Mouse (Mus musculus): ENCODE measurements around the gene Mdk. TPM values are rescaled to one million over a fixed set of nuclear protein-coding genes. Genes with fewer than 3 reads are reported as not detected.

Gene Mdk
- polyA plus RNA-seq (2016; fragmentation: Nextera tagmentation; extraction: Ambion mirVana), result 1,001 and 1,694 TPM in 2 replicates

- WGBS, result 2% methylated on average over 16 of the region's 16 CpGs
Observed at GRCm38 (mm10) chr2:91932160-91932711, at the start of gene Mdk. Gene Mdk, minus strand, starts transcription at chr2:91932297.

GRCm38 (mm10) chr2:91980830-91981229 is 48.7 kb upstream of the Mdk start:
- Histone ChIP-seq H3K4me1 (peaks cover 65% of the 10 kb centered on the region), H3K27me3 (ENCODE audit: insufficient read depth, poor library complexity, severe bottlenecking) (peaks cover 20% of the 10 kb centered on the region), H3K9me3 (no peaks in the 10 kb centered on the region), H3K4me3 (no peak overlapping the region), H3K36me3 (no peaks in the 10 kb centered on the region), H3K27ac (no peak overlapping the region)
- WGBS, result 36% methylated on average over 5 of the region's 5 CpGs
- DNase-seq (ENCODE audit: low spot score), result no peak

More at GRCm38 (mm10) chr2:91932160-91932711, at the start of gene Mdk:
- peak; percentile 94 for DNase-seq (ENCODE audit: low spot score)
- Histone ChIP-seq H3K27me3 (ENCODE audit: insufficient read depth, poor library complexity, severe bottlenecking) (0 out of 2 replicates have a peak, but pooled peaks cover under 1% of the 10 kb centered on the region), H3K27ac (peak within 1 kb of the TSS; percentile 92), H3K4me1 (peaks cover 89% of the 10 kb centered on the region), H3K36me3 (peaks cover 47% of the 10 kb centered on the region), H3K9me3 (no peaks in the 10 kb centered on the region), H3K4me3 (peak within 1 kb of the TSS; percentile 78)

- H3K9me3 ChIP-seq, result no peaks in the 10 kb centered on the region
- H3K4me3 ChIP-seq, result no peak overlapping the region
- peaks cover 26% of the 10 kb centered on the region for H3K27me3 ChIP-seq (ENCODE audit: insufficient read depth, poor library complexity, severe bottlenecking)
- H3K36me3 ChIP-seq, result no peaks in the 10 kb centered on the region
- WGBS, result 19% methylated on average over 4 of the region's 4 CpGs
- DNase-seq (ENCODE audit: low spot score), result no peak
- H3K27ac ChIP-seq, result no peak overlapping the region
- H3K4me1 ChIP-seq, result peaks cover 66% of the 10 kb centered on the region
Observed at GRCm38 (mm10) chr2:91980245-91980644, 48.1 kb upstream of the Mdk start.

GRCm38 (mm10) chr2:91978547-91978946 is 46.5 kb upstream of the Mdk start:
- H3K27me3 ChIP-seq (ENCODE audit: insufficient read depth, poor library complexity, severe bottlenecking), result peaks cover 43% of the 10 kb centered on the region
- DNase-seq (ENCODE audit: low spot score), result no peak
- no peaks in the 10 kb centered on the region for H3K9me3 ChIP-seq
- H3K4me1 ChIP-seq, result peaks cover 55% of the 10 kb centered on the region
- WGBS, result 11% methylated on average over 2 of the region's 2 CpGs
- H3K4me3 ChIP-seq, result no peak overlapping the region
- no peaks in the 10 kb centered on the region for H3K36me3 ChIP-seq
- H3K27ac ChIP-seq, result peak overlapping the region; percentile 65; the same call in 1 of the 2 replicates

- H3K27me3 ChIP-seq (ENCODE audit: insufficient read depth, poor library complexity, severe bottlenecking), result peaks cover 47% of the 10 kb centered on the region
- 71% methylated on average over 4 of the region's 4 CpGs for WGBS
Observed at GRCm38 (mm10) chr2:91977960-91978359, 45.9 kb upstream of the Mdk start.

GRCm38 (mm10) chr2:91975581-91976541 is 43.8 kb upstream of the Mdk start, which contains the start of gene Dgkz:
Gene Dgkz, minus strand, starts transcription at chr2:91975864.
- Histone ChIP-seq H3K36me3 (no peaks in the 10 kb centered on the region), H3K4me3 (peak within 1 kb of the TSS; percentile 62), H3K27me3 (ENCODE audit: insufficient read depth, poor library complexity, severe bottlenecking) (peaks cover 49% of the 10 kb centered on the region), H3K4me1 (peaks cover 65% of the 10 kb centered on the region), H3K9me3 (no peaks in the 10 kb centered on the region), H3K27ac (peak within 1 kb of the TSS; percentile 79)
- DNase-seq (ENCODE audit: low spot score), result no peak
- whole genome bisulfite sequencing, result 1% methylated on average over 77 of the region's 79 CpGs

More at GRCm38 (mm10) chr2:91977960-91978359, 45.9 kb upstream of the Mdk start:
- Histone ChIP-seq H3K9me3 (no peaks in the 10 kb centered on the region), H3K36me3 (no peaks in the 10 kb centered on the region), H3K4me1 (peaks cover 54% of the 10 kb centered on the region), H3K27ac (no peak overlapping the region), H3K4me3 (no peak overlapping the region)
- no peak for DNase-seq (ENCODE audit: low spot score)

- DNase-seq (ENCODE audit: low spot score), result no peak
- no peak overlapping the region for H3K4me3 ChIP-seq
- WGBS, result 43% methylated on average over 7 of the region's 7 CpGs
- H3K4me1 ChIP-seq, result peaks cover 44% of the 10 kb centered on the region
- peaks cover 49% of the 10 kb centered on the region for H3K27me3 ChIP-seq (ENCODE audit: insufficient read depth, poor library complexity, severe bottlenecking)
- 0 out of 2 replicates have a peak overlapping the region, but pooled peaks have one; percentile 11 for H3K27ac ChIP-seq
- H3K9me3 ChIP-seq, result no peaks in the 10 kb centered on the region
- H3K36me3 ChIP-seq, result no peaks in the 10 kb centered on the region
Observed at GRCm38 (mm10) chr2:91973416-91974135, 41.5 kb upstream of the Mdk start.

GRCm38 (mm10) chr2:91972121-91972566 is 40.0 kb upstream of the Mdk start:
- Histone ChIP-seq H3K36me3 (no peaks in the 10 kb centered on the region), H3K4me1 (peaks cover 47% of the 10 kb centered on the region), H3K27me3 (ENCODE audit: insufficient read depth, poor library complexity, severe bottlenecking) (peaks cover 46% of the 10 kb centered on the region), H3K27ac (peak overlapping the region; percentile 89), H3K4me3 (no peak overlapping the region), H3K9me3 (no peaks in the 10 kb centered on the region)
- no peak for DNase-seq (ENCODE audit: low spot score)
- WGBS, result 34% methylated on average over 13 of the region's 13 CpGs

GRCm38 (mm10) chr2:91971231-91972097 is 39.4 kb upstream of the Mdk start:
- peaks cover 40% of the 10 kb centered on the region for H3K27me3 ChIP-seq (ENCODE audit: insufficient read depth, poor library complexity, severe bottlenecking)
- no peaks in the 10 kb centered on the region for H3K9me3 ChIP-seq
- peak overlapping the region; percentile 41 for H3K4me3 ChIP-seq
- H3K27ac ChIP-seq, result peak overlapping the region; percentile 89
- H3K4me1 ChIP-seq, result peaks cover 46% of the 10 kb centered on the region
- DNase-seq (ENCODE audit: low spot score), result no peak
- 12% methylated on average over 21 of the region's 21 CpGs for WGBS
- no peaks in the 10 kb centered on the region for H3K36me3 ChIP-seq

- Histone ChIP-seq H3K4me1 (peaks cover 54% of the 10 kb centered on the region), H3K36me3 (no peaks in the 10 kb centered on the region), H3K4me3 (0 out of 2 replicates have a peak overlapping the region, but pooled peaks have one; percentile 1), H3K9me3 (no peaks in the 10 kb centered on the region), H3K27ac (peak overlapping the region; percentile 85), H3K27me3 (ENCODE audit: insufficient read depth, poor library complexity, severe bottlenecking) (0 out of 2 replicates have a peak, but pooled peaks cover 5% of the 10 kb centered on the region)
- DNase-seq (ENCODE audit: low spot score), result no peak
- 54% methylated on average over 11 of the region's 11 CpGs for WGBS
Observed at GRCm38 (mm10) chr2:91967962-91968361, 35.9 kb upstream of the Mdk start.

- Histone ChIP-seq H3K9me3 (no peaks in the 10 kb centered on the region), H3K4me3 (no peak overlapping the region), H3K36me3 (no peaks in the 10 kb centered on the region), H3K4me1 (peaks cover 59% of the 10 kb centered on the region), H3K27me3 (ENCODE audit: insufficient read depth, poor library complexity, severe bottlenecking) (no peaks in the 10 kb centered on the region), H3K27ac (peak overlapping the region; percentile 17; the same call in 1 of the 2 replicates)
- 84% methylated on average over 5 of the region's 5 CpGs for WGBS
- no peak for DNase-seq (ENCODE audit: low spot score)
Observed at GRCm38 (mm10) chr2:91966367-91966766, 34.3 kb upstream of the Mdk start.

Measured in heart, embryonic 10.5 days (tissue).